Mouse (Mus musculus) cerebellum, postnatal 14 days (tissue): ENCODE results near the gene Aifm3.
"Not testable (repeated sequence)": the region's sequence is repeated elsewhere in the genome, so short reads cannot be mapped to it uniquely, and the experiment has no call there.

ENCODE experiments used
- DNase-seq, 2 experiments: peaks; one replicate each; pipeline ENCODE4 v3.0.0; 2021; ENCODE audit warnings: mixed read lengths in 2 of 2

Aifm3 gene

DNA sequence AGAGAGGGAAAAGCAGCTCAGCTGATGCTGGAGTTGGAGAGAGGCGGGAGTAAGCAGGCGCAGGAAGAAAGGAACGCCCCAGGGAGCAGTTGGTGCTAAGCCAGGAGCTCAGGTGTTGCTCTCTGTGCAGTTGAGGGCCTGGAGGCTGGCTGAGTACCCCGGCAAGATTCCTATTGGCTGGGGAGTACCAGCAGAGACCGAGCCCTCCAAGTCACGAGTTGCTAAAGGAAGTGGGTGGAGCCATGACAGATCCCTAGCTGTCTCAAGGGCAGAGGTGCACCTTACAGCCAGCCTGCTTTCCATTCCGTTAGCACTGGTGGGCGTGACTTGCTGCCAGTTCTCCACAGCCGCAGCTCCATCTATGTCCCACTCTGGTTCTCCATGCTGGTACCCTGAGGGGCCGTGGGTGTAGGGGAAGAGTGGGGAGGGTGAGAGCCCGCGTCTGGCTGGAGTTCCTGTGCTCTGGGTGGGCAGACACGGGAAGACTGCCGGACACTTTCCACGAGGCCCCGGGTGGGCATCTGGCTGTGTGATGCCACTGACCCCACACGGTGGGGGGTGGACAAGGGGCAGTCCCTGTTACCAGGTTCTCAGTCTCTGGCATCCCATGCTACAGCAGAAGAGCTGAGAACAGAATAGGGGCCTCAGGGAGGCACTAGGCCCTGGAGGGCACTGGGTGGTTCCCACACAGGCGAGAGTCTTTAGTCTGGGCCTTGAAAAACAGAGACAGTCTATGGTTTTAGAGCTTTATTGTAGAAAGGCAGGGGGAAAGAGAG, 64.7 kb downstream of the Aifm3 start:
- DNase-seq: no peak

DNA sequence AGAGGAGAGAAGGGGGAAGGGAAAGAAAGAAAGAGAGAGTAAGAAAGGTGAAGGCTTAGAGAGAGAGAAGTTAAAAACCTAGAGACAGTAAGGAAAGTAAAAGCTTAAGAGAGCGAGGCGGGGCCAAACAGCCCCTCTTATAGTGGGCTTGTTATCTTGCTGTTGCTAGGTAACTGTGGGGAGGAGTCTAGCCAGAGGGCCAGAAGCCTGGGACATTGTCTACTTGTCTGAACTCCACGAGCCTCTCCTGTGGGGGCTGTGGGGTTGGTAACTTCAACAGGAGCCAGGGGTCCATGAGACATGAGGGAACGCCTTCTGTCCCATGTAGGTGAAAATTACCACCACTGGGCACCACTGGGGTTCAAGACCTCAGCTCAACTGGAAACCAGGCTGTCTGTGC, 65.3 kb downstream of the Aifm3 start:
- DNase-seq: not testable (repeated sequence)

DNA sequence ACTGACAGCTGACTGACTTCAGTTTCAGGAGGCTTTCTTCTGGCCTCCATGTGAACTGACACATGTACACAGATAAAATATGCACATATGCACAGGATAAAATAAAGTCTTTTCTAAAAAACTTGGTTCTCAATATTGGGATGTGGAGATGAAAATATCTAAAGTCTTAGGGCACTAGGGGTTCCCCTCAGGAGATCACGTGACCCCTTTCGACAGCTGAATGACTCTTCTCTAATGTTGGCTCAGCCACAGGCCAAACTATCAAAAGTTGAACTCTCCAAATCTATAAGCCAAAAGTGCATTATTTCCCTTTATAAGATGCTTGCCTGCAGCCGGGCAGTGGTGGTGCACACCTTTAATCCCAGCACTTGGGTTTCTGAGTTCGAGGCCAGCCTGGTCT, 66.8 kb downstream of the Aifm3 start:
- no peak for DNase-seq

DNA sequence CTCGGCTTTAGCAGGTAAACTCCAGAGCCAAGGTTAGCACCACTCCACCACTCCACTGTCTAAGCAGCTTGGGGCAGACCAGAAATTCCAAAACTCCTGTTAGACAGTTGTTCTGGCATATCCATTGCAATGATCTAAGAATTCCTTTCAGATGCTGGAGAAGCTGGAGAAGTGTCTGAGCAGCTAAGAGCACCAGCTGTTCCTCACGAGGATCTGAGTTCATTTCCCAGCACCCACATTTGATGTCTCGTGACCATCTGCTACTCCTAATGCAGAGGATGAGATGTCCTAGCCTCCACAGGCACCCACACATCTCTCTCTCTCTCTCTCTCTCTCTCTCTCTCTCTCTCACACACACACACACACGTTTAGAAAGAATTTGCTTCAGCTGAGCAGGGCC, 67.5 kb downstream of the Aifm3 start:
- no peak for DNase-seq
